Mouse (Mus musculus) liver, embryonic 14.5 days (tissue): ENCODE data around the gene Abr. TPM values are rescaled to one million over a fixed set of nuclear protein-coding genes. Genes with fewer than 3 reads are reported as not detected.

Source experiments
- ATAC-seq: fragments of 200-750 bp; cut with Nextera tagmentation; 2 replicates; pipeline ENCODE4 v1.8.0; 2017; ENCODE audit warnings: moderate number of reproducible peaks, mild to moderate bottlenecking, moderate library complexity; ENCODE audit not compliant: insufficient read depth
- DNase-seq, 3 experiments: peaks; one replicate each; pipeline ENCODE4 v3.0.0-alpha.2; 2012 to 2013; ENCODE audit warnings: low read depth in 3 of 3, low spot score in 3 of 3
- H3K27ac ChIP-seq: fragments of 300-500 bp; sonication (generic); 2 replicates; pipeline ENCODE4 v1.5.1; 2014; ENCODE audit warnings: moderate library complexity, mild to moderate bottlenecking, control low read depth, inconsistent platforms
- H3K27me3 ChIP-seq: fragments of 300-500 bp; sonication (generic); 2 replicates; pipeline ENCODE4 v1.6.1; 2014; ENCODE audit warnings: mild to moderate bottlenecking, low read length, moderate library complexity; ENCODE audit not compliant: control insufficient read depth, insufficient read depth
- H3K36me3 ChIP-seq: fragments of 300-500 bp; sonication (generic); replicated peaks from 2 replicates; pipeline ENCODE4 v1.6.1; 2014; ENCODE audit warnings: low read depth; ENCODE audit not compliant: control insufficient read depth, insufficient read depth
- H3K4me1 ChIP-seq, 2 experiments: fragments of 200-500 bp in 1 of 2; fragments of 300-500 bp in 1 of 2; sonication (generic) in 1 of 2; replicated peaks; 2 replicates each; pipeline ENCODE4 v1.6.1; 2012 to 2014; ENCODE audit warnings: antibody characterized with exemption in 1 of 2, inconsistent platforms in 1 of 2, low read length in 1 of 2; ENCODE audit not compliant: control insufficient read depth in 2 of 2, insufficient read depth in 2 of 2
- H3K4me2 ChIP-seq: fragments of 300-500 bp; sonication (generic); 2 replicates; pipeline ENCODE4 v1.6.1; 2014; ENCODE audit warnings: low read depth, mild to moderate bottlenecking, control low read depth, moderate library complexity
- H3K4me3 ChIP-seq, 2 experiments: fragments of 200-500 bp in 1 of 2; fragments of 300-500 bp in 1 of 2; sonication (generic) in 1 of 2; 2 replicates each; pipeline ENCODE4 v1.5.1; 2012 to 2014; ENCODE audit warnings: low read depth in 2 of 2, low read length in 2 of 2, mild to moderate bottlenecking in 2 of 2, control low read depth in 1 of 2, inconsistent platforms in 1 of 2, moderate library complexity in 1 of 2; ENCODE audit not compliant: insufficient read depth in 1 of 2
- H3K9ac ChIP-seq: fragments of 300-500 bp; sonication (generic); replicated peaks from 2 replicates; pipeline ENCODE4 v1.6.1; 2014; ENCODE audit warnings: mild to moderate bottlenecking, control low read depth, moderate library complexity
- H3K9me3 ChIP-seq: fragments of 300-500 bp; sonication (generic); 2 replicates; pipeline ENCODE4 v1.6.1; 2016; ENCODE audit warnings: low read length, mixed read lengths; ENCODE audit not compliant: control insufficient read depth
- CTCF ChIP-seq: IDR thresholded peaks from 2 replicates; pipeline ENCODE4 v1.5.1; 2016; ENCODE audit warnings: antibody characterized with exemption, low read depth, control low read depth
- EP300 ChIP-seq: IDR thresholded peaks from 2 replicates; pipeline ENCODE4 v1.6.1; 2016; ENCODE audit warnings: antibody characterized with exemption, low read depth
- WGBS: fragments of 180-500 bp; shearing (Covaris S2); extraction: QIAGEN DNeasy Blood & Tissue Kit; methylation state at CpG from one replicate; pipeline ENCODE4 v1.1.7; 2014; ENCODE audit not compliant: insufficient replicate concordance; 5-methylcytosine and 5-hydroxymethylcytosine counted together
- polyA plus RNA-seq, 2 experiments: library from polyadenylated mRNA; depleted of rRNA in 1 of 2; stranded (reverse) in 1 of 2; unstranded in 1 of 2; fragments of >200 nt; fragmentation: Nextera tagmentation in 1 of 2; extraction: Ambion mirVana in 1 of 2; gene quantifications; 2 replicates each; pipeline versions ENCODE4 v1.2.1 to v1.2.3; 2012 to 2014

The Abr gene
- polyA plus RNA-seq, 2 experiments, result 2.3 to 3.3 TPM

- TF ChIP-seq CTCF (no peak), EP300 (no peak)
- H3K27ac ChIP-seq, result no peak overlapping the region
- H3K4me2 ChIP-seq, result no peak overlapping the region
- H3K36me3 ChIP-seq, result no peaks in the 10 kb centered on the region
- no peaks in the 10 kb centered on the region for H3K9me3 ChIP-seq
- no peak overlapping the region for H3K4me3 ChIP-seq
- ATAC-seq, result no peak
- H3K4me1 ChIP-seq, result no peaks in the 10 kb centered on the region
- no peak overlapping the region for H3K9ac ChIP-seq
- DNase-seq, result no peak
- 50% methylated on average over 7 of the region's 7 CpGs for WGBS
- H3K27me3 ChIP-seq, result no peaks in the 10 kb centered on the region
These were observed 233.4 kb downstream of the Abr start for GRCm38 (mm10) chr11:76388711-76389110.

DNA sequence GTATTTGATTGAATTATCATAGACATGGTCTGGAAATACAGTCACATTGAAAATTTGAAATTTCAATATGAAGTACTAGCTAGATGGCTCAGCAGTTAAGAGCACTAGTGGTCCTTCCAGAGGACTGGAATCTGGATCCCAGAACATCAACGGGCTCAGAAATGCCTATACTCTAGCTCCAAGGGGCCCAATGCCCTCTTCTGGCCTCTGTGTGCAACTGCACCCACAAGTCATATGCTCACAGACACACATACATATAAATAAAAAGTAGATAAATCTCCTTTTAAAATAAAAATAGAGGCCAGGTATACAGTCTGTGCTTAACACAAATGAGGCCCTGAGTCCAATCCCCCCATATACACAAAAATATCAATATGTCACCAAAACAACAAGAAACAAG is 235.0 kb downstream of the Abr start:
- 72% methylated on average over 1 of the region's 1 CpGs for WGBS
- no peaks in the 10 kb centered on the region for H3K4me1 ChIP-seq
- no peak for DNase-seq
- ATAC-seq, result no peak
- TF ChIP-seq CTCF (peak; percentile 43), EP300 (no peak)
- no peak overlapping the region for H3K27ac ChIP-seq
- H3K27me3 ChIP-seq, result no peaks in the 10 kb centered on the region
- no peak overlapping the region for H3K9ac ChIP-seq
- no peaks in the 10 kb centered on the region for H3K9me3 ChIP-seq
- no peak overlapping the region for H3K4me3 ChIP-seq
- H3K36me3 ChIP-seq, result no peaks in the 10 kb centered on the region
- H3K4me2 ChIP-seq, result no peak overlapping the region

DNA sequence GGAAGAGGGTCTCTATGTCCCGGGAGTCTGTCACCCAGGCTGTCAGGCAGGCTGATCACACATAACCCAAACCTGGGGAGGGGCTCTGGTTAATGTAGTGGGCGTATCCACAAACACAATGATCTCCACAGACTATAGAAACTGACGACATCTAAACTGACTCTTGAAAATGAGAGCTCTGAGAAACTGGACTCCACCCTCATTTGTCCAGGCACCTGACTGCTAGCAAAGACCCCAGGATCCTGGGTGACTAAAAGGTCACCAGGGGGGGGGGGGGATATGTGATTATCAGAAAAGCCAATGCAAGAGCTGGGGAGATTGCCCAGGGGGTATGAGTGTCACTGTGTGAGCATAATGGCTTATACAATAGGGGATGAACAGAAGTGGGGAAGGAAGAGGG is 236.4 kb downstream of the Abr start:
- H3K9me3 ChIP-seq, result no peaks in the 10 kb centered on the region
- H3K36me3 ChIP-seq, result no peaks in the 10 kb centered on the region
- H3K4me3 ChIP-seq, result no peak overlapping the region
- H3K9ac ChIP-seq, result no peak overlapping the region
- H3K4me2 ChIP-seq, result no peak overlapping the region
- no peak for DNase-seq
- TF ChIP-seq EP300, result no peak
- no peak for TF ChIP-seq CTCF
- 59% methylated on average over 3 of the region's 3 CpGs for WGBS
- no peaks in the 10 kb centered on the region for H3K27me3 ChIP-seq
- ATAC-seq, result no peak
- H3K4me1 ChIP-seq, result no peaks in the 10 kb centered on the region
- no peak overlapping the region for H3K27ac ChIP-seq

DNA sequence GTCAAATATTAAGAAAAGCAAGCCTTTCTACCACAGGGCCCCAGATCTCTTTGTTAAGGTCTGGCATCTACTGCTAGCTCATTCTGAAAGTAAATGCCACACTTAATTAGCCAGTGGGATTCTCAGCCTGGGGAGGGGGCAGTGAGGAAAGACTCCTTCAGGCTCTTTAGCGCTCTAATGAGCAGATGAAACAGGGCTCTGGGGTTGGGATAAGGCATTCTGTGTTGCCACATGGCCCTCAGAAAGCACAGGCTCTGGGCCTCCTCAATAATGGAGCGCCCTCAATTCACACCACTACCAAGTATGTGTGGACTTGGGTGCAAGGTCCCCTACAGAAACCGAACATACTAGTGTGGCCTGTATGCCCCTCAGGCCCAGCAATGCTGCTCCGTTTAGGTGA is 237.1 kb downstream of the Abr start:
- DNase-seq (no peak), ATAC-seq (no peak)
- H3K27me3 ChIP-seq, result no peaks in the 10 kb centered on the region
- peaks cover 0 to 1% of the 10 kb centered on the region in 2 experiments; a peak in 1 of 4 replicates for H3K4me1 ChIP-seq
- no peak overlapping the region for H3K27ac ChIP-seq
- H3K9me3 ChIP-seq, result no peaks in the 10 kb centered on the region
- H3K4me3 ChIP-seq, result no peak overlapping the region
- H3K36me3 ChIP-seq, result no peaks in the 10 kb centered on the region
- H3K9ac ChIP-seq, result no peak overlapping the region
- WGBS, result 59% methylated on average over 4 of the region's 4 CpGs
- TF ChIP-seq EP300, result no peak
- no peak for TF ChIP-seq CTCF
- no peak overlapping the region for H3K4me2 ChIP-seq

GRCm38 (mm10) chr11:76384307-76384706 is 237.8 kb downstream of the Abr start:
- H3K36me3 ChIP-seq, result no peaks in the 10 kb centered on the region
- TF ChIP-seq CTCF (no peak), EP300 (no peak)
- no peak overlapping the region for H3K27ac ChIP-seq
- no peak overlapping the region for H3K9ac ChIP-seq
- H3K4me1 ChIP-seq, result peaks cover 0 to 4% of the 10 kb centered on the region in 2 experiments; a peak in 1 of 4 replicates
- H3K4me3 ChIP-seq, result no peak overlapping the region
- ATAC-seq, result no peak
- H3K27me3 ChIP-seq, result no peaks in the 10 kb centered on the region
- no peak overlapping the region for H3K4me2 ChIP-seq
- no peak for DNase-seq
- WGBS, result 80% methylated on average over 5 of the region's 5 CpGs
- H3K9me3 ChIP-seq, result no peaks in the 10 kb centered on the region
